Mouse (Mus musculus): ENCODE measurements around the gene Lrrc4b.

Gene Lrrc4b

GRCm38 (mm10) chr7:44428968-44429521 lies at the start of gene Lrrc4b:
Gene Lrrc4b (plus strand): TSS chr7:44429018.
- DNase-seq (ENCODE audit: low spot score in 2 of 2), result no peak

GRCm38 (mm10) chr7:44382541-44382940 lies 46.3 kb upstream of the Lrrc4b start:
- no peak for DNase-seq (ENCODE audit: low spot score in 2 of 2)

- DNase-seq (ENCODE audit: low spot score in 2 of 2), result peak; percentile 16 to 58
These were observed 44.7 kb upstream of the Lrrc4b start, which contains the start of gene Syt3 for GRCm38 (mm10) chr7:44383980-44384715. Gene Syt3 (plus strand): TSS chr7:44384102.

- peak in 1 of 2 experiments; percentile 16 for DNase-seq (ENCODE audit: low spot score in 2 of 2)
These were observed 44.1 kb upstream of the Lrrc4b start for GRCm38 (mm10) chr7:44384716-44385059.

GRCm38 (mm10) chr7:44385720-44386119 lies 43.1 kb upstream of the Lrrc4b start, which contains the start of gene 1700008O03Rik:
Gene 1700008O03Rik (minus strand): TSS chr7:44385820.
- DNase-seq (ENCODE audit: low spot score in 2 of 2), result no peak

GRCm38 (mm10) chr7:44391831-44392230 lies 37.0 kb upstream of the Lrrc4b start:
- no peak for DNase-seq (ENCODE audit: low spot score in 2 of 2)

- DNase-seq (ENCODE audit: low spot score in 2 of 2), result no peak
These were observed 36.5 kb upstream of the Lrrc4b start for GRCm38 (mm10) chr7:44392341-44392740.

- no peak for DNase-seq (ENCODE audit: low spot score in 2 of 2)
These were observed 35.5 kb upstream of the Lrrc4b start for GRCm38 (mm10) chr7:44393284-44393683.

- peak; percentile 27 to 75 for DNase-seq (ENCODE audit: low spot score in 2 of 2)
These were observed 30.2 kb upstream of the Lrrc4b start for GRCm38 (mm10) chr7:44398570-44398969.

GRCm38 (mm10) chr7:44401673-44402072 lies 27.1 kb upstream of the Lrrc4b start:
- DNase-seq (ENCODE audit: low spot score in 2 of 2), result no peak

GRCm38 (mm10) chr7:44405346-44406014 lies 23.3 kb upstream of the Lrrc4b start:
- peak; percentile 22 to 72 for DNase-seq (ENCODE audit: low spot score in 2 of 2)

- no peak for DNase-seq (ENCODE audit: low spot score in 2 of 2)
These were observed 22.8 kb upstream of the Lrrc4b start for GRCm38 (mm10) chr7:44406015-44406355.

- DNase-seq (ENCODE audit: low spot score in 2 of 2), result no peak
These were observed 17.7 kb upstream of the Lrrc4b start for GRCm38 (mm10) chr7:44411144-44411543.

GRCm38 (mm10) chr7:44413307-44413706 lies 15.5 kb upstream of the Lrrc4b start:
- no peak for DNase-seq (ENCODE audit: low spot score in 2 of 2)

- DNase-seq (ENCODE audit: low spot score in 2 of 2), result no peak
These were observed 1.2 kb upstream of the Lrrc4b start for GRCm38 (mm10) chr7:44427666-44428065.

GRCm38 (mm10) chr7:44428171-44428950 lies 457 bp upstream of the Lrrc4b start:
- no peak for DNase-seq (ENCODE audit: low spot score in 2 of 2)

GRCm38 (mm10) chr7:44429534-44430488 lies 993 bp downstream of the Lrrc4b start:
- DNase-seq (ENCODE audit: low spot score in 2 of 2), result no peak

- DNase-seq (ENCODE audit: low spot score in 2 of 2), result no peak
These were observed 3.7 kb downstream of the Lrrc4b start for GRCm38 (mm10) chr7:44432550-44432949.

- DNase-seq (ENCODE audit: low spot score in 2 of 2), result no peak
These were observed 4.6 kb downstream of the Lrrc4b start for GRCm38 (mm10) chr7:44433371-44433770.

GRCm38 (mm10) chr7:44434089-44434488 lies 5.3 kb downstream of the Lrrc4b start:
- DNase-seq (ENCODE audit: low spot score in 2 of 2), result no peak

- no peak for DNase-seq (ENCODE audit: low spot score in 2 of 2)
These were observed 7.0 kb downstream of the Lrrc4b start for GRCm38 (mm10) chr7:44435796-44436195.
